Mouse (Mus musculus) thymus, adult 2 months (tissue): ENCODE data around the gene Aldh1l1.

Experiments
- CTCF ChIP-seq: fragments of 200-500 bp; IDR thresholded peaks from 2 replicates; pipeline ENCODE4 v1.5.1; 2012; ENCODE audit warnings: mild to moderate bottlenecking, control low read depth, low read length, moderate library complexity, borderline replicate concordance; ENCODE audit not compliant: control insufficient read depth, poor library complexity, insufficient read depth; ENCODE audit errors: extremely low read depth
- POLR2A ChIP-seq: fragments of 200-500 bp; IDR thresholded peaks from 2 replicates; pipeline ENCODE4 v1.6.1; 2012; ENCODE audit warnings: mild to moderate bottlenecking, low read length, control low read depth, moderate library complexity; ENCODE audit not compliant: control insufficient read depth, poor library complexity, insufficient read depth; ENCODE audit errors: extremely low read depth

GRCm38 (mm10) chr6:90604130-90604529 lies 117.9 kb downstream of the Aldh1l1 start:
- TF ChIP-seq POLR2A, result no peak
- no peak for TF ChIP-seq CTCF
